Mouse (Mus musculus): ENCODE data around the gene Sh3gl2. TPM values are rescaled to one million over a fixed set of nuclear protein-coding genes. Genes with fewer than 3 reads are reported as not detected.

Sh3gl2 gene
- polyA plus RNA-seq, 1 experiment from 2014 or later, result 17.5 TPM

DNA sequence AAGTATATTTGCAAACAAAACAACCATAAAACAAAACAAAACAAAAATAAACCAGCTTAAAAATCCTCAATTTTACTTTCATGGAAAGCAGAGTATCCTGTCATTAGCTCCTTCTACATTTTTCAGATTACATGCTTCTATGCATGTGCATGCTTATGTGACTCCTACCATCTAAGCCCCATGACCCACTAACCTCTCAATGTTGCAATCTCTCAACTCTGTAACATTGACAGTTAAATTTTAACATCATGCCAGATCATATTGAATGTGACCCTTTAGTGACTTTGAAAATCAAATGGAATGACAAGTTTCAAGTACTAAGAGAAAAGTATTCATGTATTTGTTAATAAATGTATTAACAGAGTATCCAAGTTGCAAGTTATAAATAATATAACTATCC lies 389.2 kb downstream of the Sh3gl2 start:
- Histone ChIP-seq H3K27ac (ENCODE audit: low read depth) (no peak overlapping the region), H3K4me3 (ENCODE audit: low read depth, low read length) (no peak overlapping the region), H3K9ac (ENCODE audit: low read length) (no peak overlapping the region), H3K4me1 (replicated peaks; ENCODE audit: control insufficient read depth, insufficient read depth, low read length) (no peaks in the 10 kb centered on the region), H3K36me3 (ENCODE audit: control insufficient read depth, insufficient read depth, low read length) (no peaks in the 10 kb centered on the region), H3K9me3 (ENCODE audit: control insufficient read depth, low read length) (no peaks in the 10 kb centered on the region), H3K4me2 (ENCODE audit: low read length) (no peak overlapping the region), H3K27me3 (replicated peaks; ENCODE audit: control insufficient read depth, insufficient read depth, low read length) (no peaks in the 10 kb centered on the region)
- DNase-seq (ENCODE audit: low spot score) (no peak), ATAC-seq (replicated peaks; ENCODE audit: low FRiP score, low TSS enrichment, low read depth) (no peak)

DNA sequence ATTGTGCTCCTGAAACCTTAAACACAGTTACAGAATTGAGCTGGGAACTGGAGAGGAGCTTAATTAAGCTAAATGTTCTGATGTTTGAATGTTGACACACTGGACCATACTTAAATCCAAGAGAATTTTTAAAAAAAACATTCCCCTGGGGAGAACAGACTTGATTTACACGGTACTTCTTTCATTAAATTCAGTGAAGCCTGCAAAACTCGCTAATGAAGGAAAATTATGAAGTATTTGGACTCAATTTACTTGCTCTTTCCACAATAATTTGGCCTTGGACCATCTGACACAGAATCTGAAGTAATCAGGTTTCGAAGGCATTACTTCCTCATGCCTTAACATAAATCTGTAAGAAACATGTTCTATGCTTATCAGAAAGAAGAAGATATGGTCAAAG lies 408.4 kb downstream of the Sh3gl2 start:
- Histone ChIP-seq H3K9me3 (ENCODE audit: control insufficient read depth, low read length) (no peaks in the 10 kb centered on the region), H3K9ac (ENCODE audit: low read length) (no peak overlapping the region), H3K4me1 (replicated peaks; ENCODE audit: control insufficient read depth, insufficient read depth, low read length) (no peaks in the 10 kb centered on the region), H3K27ac (ENCODE audit: low read depth) (no peak overlapping the region), H3K4me2 (ENCODE audit: low read length) (no peak overlapping the region), H3K27me3 (replicated peaks; ENCODE audit: control insufficient read depth, insufficient read depth, low read length) (no peaks in the 10 kb centered on the region), H3K4me3 (ENCODE audit: low read depth, low read length) (no peak overlapping the region), H3K36me3 (ENCODE audit: control insufficient read depth, insufficient read depth, low read length) (no peaks in the 10 kb centered on the region)
- WGBS, result 90% methylated on average over 3 of the region's 3 CpGs
- ATAC-seq (replicated peaks; ENCODE audit: low FRiP score, low TSS enrichment, low read depth), result no peak
- no peak for DNase-seq (ENCODE audit: low spot score)

DNA sequence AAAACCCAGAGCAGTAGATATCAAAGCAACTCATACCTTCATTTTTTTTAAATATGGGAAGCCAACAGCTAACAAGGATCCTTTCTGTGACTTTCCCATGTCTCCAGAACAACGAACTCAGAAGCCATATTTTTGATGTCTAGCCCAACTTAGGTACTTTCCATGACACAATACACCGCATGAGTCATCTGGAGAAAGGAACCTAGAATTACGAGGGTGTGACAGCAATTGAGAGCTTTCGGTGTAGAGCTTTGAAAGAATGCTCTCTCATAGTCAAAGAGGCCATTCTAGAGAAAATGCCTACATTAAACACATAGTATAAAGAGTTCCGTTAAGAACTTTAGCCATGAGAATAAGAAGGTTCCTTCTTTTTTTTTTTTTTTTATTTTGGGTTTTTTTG lies 413.8 kb downstream of the Sh3gl2 start:
- 93% methylated on average over 5 of the region's 5 CpGs for WGBS
- DNase-seq (ENCODE audit: low spot score) (no peak), ATAC-seq (replicated peaks; ENCODE audit: low FRiP score, low TSS enrichment, low read depth) (no peak)
- Histone ChIP-seq H3K9me3 (ENCODE audit: control insufficient read depth, low read length) (no peaks in the 10 kb centered on the region), H3K4me1 (replicated peaks; ENCODE audit: control insufficient read depth, insufficient read depth, low read length) (no peaks in the 10 kb centered on the region), H3K4me2 (ENCODE audit: low read length) (no peak overlapping the region), H3K27ac (ENCODE audit: low read depth) (no peak overlapping the region), H3K36me3 (ENCODE audit: control insufficient read depth, insufficient read depth, low read length) (no peaks in the 10 kb centered on the region), H3K4me3 (ENCODE audit: low read depth, low read length) (no peak overlapping the region), H3K9ac (ENCODE audit: low read length) (no peak overlapping the region), H3K27me3 (replicated peaks; ENCODE audit: control insufficient read depth, insufficient read depth, low read length) (no peaks in the 10 kb centered on the region)

DNA sequence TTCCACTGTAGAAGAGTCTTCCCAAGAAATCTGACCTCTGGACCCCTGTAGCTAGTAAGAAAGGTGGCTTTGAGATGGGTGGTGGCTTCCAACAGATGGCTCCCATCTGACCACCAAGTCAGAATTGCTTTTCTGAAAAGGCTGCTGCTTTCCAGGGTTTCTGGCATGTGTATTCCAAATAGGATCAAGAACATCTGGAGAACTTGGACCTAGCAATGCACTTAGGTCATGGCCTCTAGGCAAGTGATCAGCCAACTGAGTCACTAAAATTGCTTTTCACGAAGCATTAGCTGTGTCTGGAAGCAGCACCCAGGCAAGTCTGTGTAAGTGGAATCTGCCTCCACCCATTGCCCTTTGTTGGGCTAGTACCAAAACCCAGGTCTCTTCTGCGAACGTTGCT lies 414.3 kb downstream of the Sh3gl2 start:
- whole genome bisulfite sequencing, result 84% methylated on average over 3 of the region's 3 CpGs
- DNase-seq (ENCODE audit: low spot score) (no peak), ATAC-seq (replicated peaks; ENCODE audit: low FRiP score, low TSS enrichment, low read depth) (no peak)

DNA sequence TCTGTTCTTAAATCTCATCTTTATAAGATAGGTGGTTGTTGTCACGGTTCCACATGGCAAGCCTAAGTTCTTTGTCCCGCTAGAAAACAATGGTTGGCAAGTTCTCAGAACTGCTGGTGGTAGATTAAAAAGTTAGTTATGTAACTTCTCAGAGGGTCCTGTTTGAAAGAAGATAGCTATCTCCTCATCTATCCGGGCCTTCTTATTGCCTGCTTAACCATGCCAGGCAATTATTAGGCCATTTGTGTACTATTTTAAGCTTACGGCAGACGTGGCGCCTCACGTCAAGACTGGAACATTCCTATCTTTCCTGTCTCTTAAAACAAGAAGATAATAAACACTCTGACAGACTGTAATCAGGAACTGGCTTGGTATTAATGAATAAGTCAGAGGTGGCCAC lies 424.5 kb downstream of the Sh3gl2 start:
- Histone ChIP-seq H3K27me3 (replicated peaks; ENCODE audit: control insufficient read depth, insufficient read depth, low read length) (no peaks in the 10 kb centered on the region), H3K36me3 (ENCODE audit: control insufficient read depth, insufficient read depth, low read length) (no peaks in the 10 kb centered on the region), H3K4me3 (ENCODE audit: low read depth, low read length) (no peak overlapping the region), H3K4me2 (ENCODE audit: low read length) (no peak overlapping the region), H3K27ac (ENCODE audit: low read depth) (no peak overlapping the region), H3K9me3 (ENCODE audit: control insufficient read depth, low read length) (no peaks in the 10 kb centered on the region), H3K9ac (ENCODE audit: low read length) (no peak overlapping the region), H3K4me1 (replicated peaks; ENCODE audit: control insufficient read depth, insufficient read depth, low read length) (no peaks in the 10 kb centered on the region)
- ATAC-seq (replicated peaks; ENCODE audit: low FRiP score, low TSS enrichment, low read depth) (no peak), DNase-seq (ENCODE audit: low spot score) (no peak)
- 67% methylated on average over 7 of the region's 7 CpGs for WGBS

More for the DNA sequence above, 414.3 kb downstream of the Sh3gl2 start:
- H3K4me2 ChIP-seq (ENCODE audit: low read length), result no peak overlapping the region
- no peak overlapping the region for H3K4me3 ChIP-seq (ENCODE audit: low read depth, low read length)
- no peaks in the 10 kb centered on the region for H3K9me3 ChIP-seq (ENCODE audit: control insufficient read depth, low read length)
- no peak overlapping the region for H3K27ac ChIP-seq (ENCODE audit: low read depth)
- no peaks in the 10 kb centered on the region for H3K27me3 ChIP-seq (replicated peaks; ENCODE audit: control insufficient read depth, insufficient read depth, low read length)
- no peaks in the 10 kb centered on the region for H3K4me1 ChIP-seq (replicated peaks; ENCODE audit: control insufficient read depth, insufficient read depth, low read length)
- no peak overlapping the region for H3K9ac ChIP-seq (ENCODE audit: low read length)
- H3K36me3 ChIP-seq (ENCODE audit: control insufficient read depth, insufficient read depth, low read length), result no peaks in the 10 kb centered on the region

DNA sequence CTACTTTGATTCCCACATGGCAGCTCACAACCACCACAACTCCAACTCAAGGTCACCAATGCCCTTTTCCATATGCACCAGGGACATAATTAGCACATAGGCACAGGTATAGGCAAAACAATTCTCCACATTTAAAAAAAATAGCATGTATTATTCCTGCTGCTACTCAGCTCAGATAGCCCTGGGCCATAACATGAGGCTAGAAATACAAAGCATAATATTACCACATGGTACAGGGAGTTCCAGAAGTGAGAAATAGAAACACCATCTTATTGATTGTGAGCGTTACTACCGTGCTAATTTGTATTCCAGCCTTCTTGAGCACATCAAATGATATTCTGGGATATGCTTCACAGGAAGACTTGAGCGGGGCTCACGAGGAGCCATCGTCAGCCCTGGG lies 464.3 kb downstream of the Sh3gl2 start:
- H3K4me3 ChIP-seq (ENCODE audit: low read depth, low read length), result no peak overlapping the region
- 75% methylated on average over 5 of the region's 5 CpGs for WGBS
- no peak overlapping the region for H3K9ac ChIP-seq (ENCODE audit: low read length)
- no peak overlapping the region for H3K27ac ChIP-seq (ENCODE audit: low read depth)
- no peak for DNase-seq (ENCODE audit: low spot score)
- H3K4me1 ChIP-seq (replicated peaks; ENCODE audit: control insufficient read depth, insufficient read depth, low read length), result no peaks in the 10 kb centered on the region
- H3K4me2 ChIP-seq (ENCODE audit: low read length), result no peak overlapping the region
- ATAC-seq (replicated peaks; ENCODE audit: low FRiP score, low TSS enrichment, low read depth), result no peak
- H3K9me3 ChIP-seq (ENCODE audit: control insufficient read depth, low read length), result no peaks in the 10 kb centered on the region
- no peaks in the 10 kb centered on the region for H3K36me3 ChIP-seq (ENCODE audit: control insufficient read depth, insufficient read depth, low read length)
- H3K27me3 ChIP-seq (replicated peaks; ENCODE audit: control insufficient read depth, insufficient read depth, low read length), result 0 out of 2 replicates have a peak, but pooled peaks cover 2% of the 10 kb centered on the region

DNA sequence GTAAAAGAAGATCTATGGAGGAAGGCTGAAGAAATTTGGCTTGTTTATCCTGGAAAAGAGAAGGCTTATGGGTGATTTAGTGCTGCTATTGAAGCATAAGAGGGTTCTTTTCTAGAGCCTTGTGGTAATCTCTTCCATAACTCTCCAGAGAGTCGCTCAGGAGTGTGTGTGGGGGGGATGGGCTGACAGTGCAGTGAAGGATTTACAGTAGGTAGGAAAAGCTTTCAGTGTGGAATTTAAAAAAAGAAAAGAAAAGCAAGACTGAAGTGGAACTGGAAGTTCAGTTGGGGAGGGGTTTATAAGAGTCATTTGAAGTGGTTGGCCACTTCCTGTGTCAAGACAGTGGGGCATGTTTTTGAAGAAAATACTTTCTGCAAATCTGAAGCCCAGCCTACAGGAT lies 464.8 kb downstream of the Sh3gl2 start:
- Histone ChIP-seq H3K4me3 (ENCODE audit: low read depth, low read length) (no peak overlapping the region), H3K27ac (ENCODE audit: low read depth) (no peak overlapping the region), H3K4me1 (replicated peaks; ENCODE audit: control insufficient read depth, insufficient read depth, low read length) (no peaks in the 10 kb centered on the region), H3K9ac (ENCODE audit: low read length) (no peak overlapping the region), H3K27me3 (replicated peaks; ENCODE audit: control insufficient read depth, insufficient read depth, low read length) (0 out of 2 replicates have a peak, but pooled peaks cover 2% of the 10 kb centered on the region), H3K36me3 (ENCODE audit: control insufficient read depth, insufficient read depth, low read length) (no peaks in the 10 kb centered on the region), H3K4me2 (ENCODE audit: low read length) (no peak overlapping the region), H3K9me3 (ENCODE audit: control insufficient read depth, low read length) (no peaks in the 10 kb centered on the region)
- DNase-seq (ENCODE audit: low spot score) (no peak), ATAC-seq (replicated peaks; ENCODE audit: low FRiP score, low TSS enrichment, low read depth) (no peak)
- 24% methylated on average over 1 of the region's 1 CpGs for WGBS

DNA sequence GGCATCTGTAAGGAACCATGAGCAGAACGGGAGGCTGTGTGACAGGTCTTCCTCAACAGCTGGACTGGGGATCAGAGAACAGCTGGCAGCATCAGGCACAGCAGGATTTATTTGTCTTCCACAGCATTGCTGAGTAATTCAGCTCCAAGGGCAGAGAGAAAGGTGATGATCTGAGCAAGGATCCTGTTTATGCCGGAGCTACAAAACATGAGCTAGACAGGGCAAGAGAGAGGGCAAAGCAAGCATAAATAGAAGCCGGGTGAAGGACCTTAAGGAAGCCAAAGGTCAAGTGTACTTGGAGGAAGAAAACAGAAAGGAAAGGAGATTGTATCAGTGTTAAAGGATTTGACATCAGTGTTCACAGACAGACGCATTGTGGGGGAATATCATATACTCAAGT lies 467.4 kb downstream of the Sh3gl2 start:
- Histone ChIP-seq H3K4me2 (ENCODE audit: low read length) (no peak overlapping the region), H3K9me3 (ENCODE audit: control insufficient read depth, low read length) (no peaks in the 10 kb centered on the region), H3K27me3 (replicated peaks; ENCODE audit: control insufficient read depth, insufficient read depth, low read length) (0 out of 2 replicates have a peak, but pooled peaks cover 2% of the 10 kb centered on the region), H3K4me1 (replicated peaks; ENCODE audit: control insufficient read depth, insufficient read depth, low read length) (no peaks in the 10 kb centered on the region), H3K36me3 (ENCODE audit: control insufficient read depth, insufficient read depth, low read length) (no peaks in the 10 kb centered on the region), H3K4me3 (ENCODE audit: low read depth, low read length) (no peak overlapping the region), H3K27ac (ENCODE audit: low read depth) (no peak overlapping the region), H3K9ac (ENCODE audit: low read length) (no peak overlapping the region)
- no peak for DNase-seq (ENCODE audit: low spot score)
- WGBS, result 24% methylated on average over 4 of the region's 4 CpGs
- no peak for ATAC-seq (replicated peaks; ENCODE audit: low FRiP score, low TSS enrichment, low read depth)

DNA sequence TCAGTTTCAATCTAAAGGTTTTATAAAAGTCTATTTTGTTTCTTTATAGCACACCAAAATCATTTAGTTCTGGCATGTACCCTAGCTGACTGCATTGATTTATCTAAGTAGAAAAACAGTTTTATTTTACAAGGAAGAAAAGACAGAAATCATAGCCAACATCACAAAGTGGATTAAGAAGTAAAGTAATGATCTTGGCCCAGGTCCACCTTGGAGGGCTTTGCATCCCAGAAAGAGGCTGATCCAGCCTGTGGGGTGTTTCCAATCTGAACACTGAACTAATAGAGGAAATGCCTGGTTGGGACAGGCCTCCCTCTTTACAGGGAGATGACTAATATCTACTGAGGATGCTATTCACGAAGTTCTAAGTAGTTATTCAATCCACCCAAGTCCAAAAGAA lies 472.7 kb downstream of the Sh3gl2 start:
- WGBS, result 31% methylated on average over 1 of the region's 1 CpGs
- Histone ChIP-seq H3K4me1 (replicated peaks; ENCODE audit: control insufficient read depth, insufficient read depth, low read length) (no peaks in the 10 kb centered on the region), H3K4me2 (ENCODE audit: low read length) (no peak overlapping the region), H3K9ac (ENCODE audit: low read length) (no peak overlapping the region), H3K36me3 (ENCODE audit: control insufficient read depth, insufficient read depth, low read length) (no peaks in the 10 kb centered on the region), H3K9me3 (ENCODE audit: control insufficient read depth, low read length) (no peaks in the 10 kb centered on the region), H3K27ac (ENCODE audit: low read depth) (no peak overlapping the region), H3K4me3 (ENCODE audit: low read depth, low read length) (no peak overlapping the region), H3K27me3 (replicated peaks; ENCODE audit: control insufficient read depth, insufficient read depth, low read length) (no peaks in the 10 kb centered on the region)
- DNase-seq (ENCODE audit: low spot score) (no peak), ATAC-seq (replicated peaks; ENCODE audit: low FRiP score, low TSS enrichment, low read depth) (no peak)

Data from intestine, embryonic 14.5 days (tissue).